Mouse (Mus musculus) kidney, postnatal 4 days (tissue): ENCODE measurements around the gene Pcsk6.
"Not testable (repeated sequence)": the region's sequence is repeated elsewhere in the genome, so short reads cannot be mapped to it uniquely, and the experiment has no call there.

Source experiments
- DNase-seq, 2 experiments: peaks; one replicate each; pipeline ENCODE4 v3.0.0; 2021; ENCODE audit warnings: mixed read lengths in 2 of 2

The Pcsk6 gene

GRCm38 (mm10) chr7:65861591-65862472, at the start of gene Pcsk6:
Pcsk6 (plus strand) TSS chr7:65861734.
- peak; percentile 67 to 77 for DNase-seq

- no peak for DNase-seq
Measured at GRCm38 (mm10) chr7:65813611-65814212, 47.8 kb upstream of the Pcsk6 start.

- DNase-seq = no peak
Measured at GRCm38 (mm10) chr7:65817564-65817963, 44.0 kb upstream of the Pcsk6 start.

GRCm38 (mm10) chr7:65820391-65820790, 41.1 kb upstream of the Pcsk6 start:
- DNase-seq = no peak

GRCm38 (mm10) chr7:65821901-65822300, 39.6 kb upstream of the Pcsk6 start:
- DNase-seq = not testable (repeated sequence)

- no peak for DNase-seq
Measured at GRCm38 (mm10) chr7:65822506-65823119, 38.9 kb upstream of the Pcsk6 start.

GRCm38 (mm10) chr7:65839756-65840155, 21.8 kb upstream of the Pcsk6 start:
- no peak for DNase-seq

GRCm38 (mm10) chr7:65843210-65843609, 18.3 kb upstream of the Pcsk6 start:
- DNase-seq = no peak

GRCm38 (mm10) chr7:65860981-65861380, 553 bp upstream of the Pcsk6 start:
- no peak for DNase-seq

- peak in 1 of 2 experiments; percentile 37 for DNase-seq
Measured at GRCm38 (mm10) chr7:65862473-65863176, 1.1 kb downstream of the Pcsk6 start.

- no peak for DNase-seq
Measured at GRCm38 (mm10) chr7:65869173-65869572, 7.6 kb downstream of the Pcsk6 start.

GRCm38 (mm10) chr7:65869794-65870193, 8.3 kb downstream of the Pcsk6 start:
- DNase-seq = no peak

GRCm38 (mm10) chr7:65870227-65870626, 8.7 kb downstream of the Pcsk6 start:
- no peak for DNase-seq

- DNase-seq = no peak
Measured at GRCm38 (mm10) chr7:65870928-65871580, 9.5 kb downstream of the Pcsk6 start.

GRCm38 (mm10) chr7:65871851-65872250, 10.3 kb downstream of the Pcsk6 start:
- DNase-seq = no peak

GRCm38 (mm10) chr7:65873176-65873845, 11.8 kb downstream of the Pcsk6 start:
- no peak for DNase-seq

GRCm38 (mm10) chr7:65873902-65874301, 12.4 kb downstream of the Pcsk6 start:
- DNase-seq = no peak

GRCm38 (mm10) chr7:65876596-65876995, 15.1 kb downstream of the Pcsk6 start:
- no peak for DNase-seq

- no peak for DNase-seq
Measured at GRCm38 (mm10) chr7:65878234-65878633, 16.7 kb downstream of the Pcsk6 start.

GRCm38 (mm10) chr7:65879330-65879729, 17.8 kb downstream of the Pcsk6 start:
- DNase-seq = no peak

- no peak for DNase-seq
Measured at GRCm38 (mm10) chr7:65880666-65881289, 19.2 kb downstream of the Pcsk6 start.
